Mouse (Mus musculus) neutrophil, adult 5-6 weeks (primary cell): ENCODE data around the gene Col6a5. TPM values are rescaled to one million over a fixed set of nuclear protein-coding genes. Genes with fewer than 3 reads are reported as not detected.
A peak's percentile ranks its signal among the peaks of the same experiment; 100 is the strongest.
"Not testable (repeated sequence)": the region's sequence is repeated elsewhere in the genome, so short reads cannot be mapped to it uniquely, and the experiment has no call there.

ENCODE experiments used
- ATAC-seq: fragments of 151-379, 151-347 bp; 2 replicates; pipeline ENCODE4 v1.8.0; 2017; ENCODE audit warnings: mild to moderate bottlenecking, moderate TSS enrichment; ENCODE audit not compliant: insufficient number of reproducible peaks, poor library complexity, low FRiP score, severe bottlenecking; ENCODE audit errors: extremely low read depth
- total RNA-seq: library from RNA; stranded (forward); fragments of 200-1000 nt; gene quantifications from 2 replicates; pipeline ENCODE4 v1.2.3, GENCODE M21; 2017

Gene Col6a5
- total RNA-seq, 1 experiment from 2014 or later, result 0.12 TPM

- ATAC-seq, result no peak
Measured at GRCm38 (mm10) chr9:105928406-105929071, 31.9 kb downstream of the Col6a5 start.

GRCm38 (mm10) chr9:105923659-105924058 lies 36.8 kb downstream of the Col6a5 start:
- ATAC-seq, result no peak

GRCm38 (mm10) chr9:105915186-105915585 lies 45.3 kb downstream of the Col6a5 start:
- ATAC-seq, result no peak

- no peak for ATAC-seq
Measured at GRCm38 (mm10) chr9:105910166-105910565, 50.3 kb downstream of the Col6a5 start.

- no peak for ATAC-seq
Measured at GRCm38 (mm10) chr9:105909352-105909751, 51.1 kb downstream of the Col6a5 start.

GRCm38 (mm10) chr9:105907411-105907810 lies 53.0 kb downstream of the Col6a5 start:
- ATAC-seq, result no peak

GRCm38 (mm10) chr9:105887521-105887920 lies 72.9 kb downstream of the Col6a5 start:
- ATAC-seq, result no peak

GRCm38 (mm10) chr9:105884656-105885430 lies 75.6 kb downstream of the Col6a5 start:
- ATAC-seq, result no peak

GRCm38 (mm10) chr9:105880743-105881142 lies 79.7 kb downstream of the Col6a5 start:
- ATAC-seq, result no peak

- ATAC-seq, result no peak
Measured at GRCm38 (mm10) chr9:105878365-105879108, 81.9 kb downstream of the Col6a5 start.

- no peak for ATAC-seq
Measured at GRCm38 (mm10) chr9:105876124-105876523, 84.3 kb downstream of the Col6a5 start.

- no peak for ATAC-seq
Measured at GRCm38 (mm10) chr9:105871643-105872042, 88.8 kb downstream of the Col6a5 start.

- no peak for ATAC-seq
Measured at GRCm38 (mm10) chr9:105857773-105858172, 102.7 kb downstream of the Col6a5 start.

GRCm38 (mm10) chr9:105852778-105853065 lies 107.7 kb downstream of the Col6a5 start:
- ATAC-seq, result no peak

- 0 out of 2 replicates have a peak, but pooled peaks have one; percentile 9 for ATAC-seq
Measured at GRCm38 (mm10) chr9:105852015-105852777, 108.2 kb downstream of the Col6a5 start.

- no peak for ATAC-seq
Measured at GRCm38 (mm10) chr9:105851011-105851410, 109.4 kb downstream of the Col6a5 start.

GRCm38 (mm10) chr9:105848396-105848795 lies 112.0 kb downstream of the Col6a5 start:
- no peak for ATAC-seq

GRCm38 (mm10) chr9:105847261-105847660 lies 113.2 kb downstream of the Col6a5 start:
- no peak for ATAC-seq

GRCm38 (mm10) chr9:105841386-105841785 lies 119.1 kb downstream of the Col6a5 start:
- ATAC-seq, result not testable (repeated sequence)
